Mouse (Mus musculus): ENCODE measurements at regions not wholly inside any gene's neighbourhood (a gene's known extent, or its start where the extent isn't known, plus 50 kb on each side); places are given as distances from the start of the nearest gene placed in this dataset.
A peak's percentile ranks its signal among the peaks of the same experiment; 100 is the strongest.
"Not testable (repeated sequence)": the region's sequence is repeated elsewhere in the genome, so short reads cannot be mapped to it uniquely, and the experiment has no call there.

GRCm38 (mm10) chr16:93335322-93336111 is 268.3 kb downstream of the Setd4 start:
- DNase-seq: no peak

DNA sequence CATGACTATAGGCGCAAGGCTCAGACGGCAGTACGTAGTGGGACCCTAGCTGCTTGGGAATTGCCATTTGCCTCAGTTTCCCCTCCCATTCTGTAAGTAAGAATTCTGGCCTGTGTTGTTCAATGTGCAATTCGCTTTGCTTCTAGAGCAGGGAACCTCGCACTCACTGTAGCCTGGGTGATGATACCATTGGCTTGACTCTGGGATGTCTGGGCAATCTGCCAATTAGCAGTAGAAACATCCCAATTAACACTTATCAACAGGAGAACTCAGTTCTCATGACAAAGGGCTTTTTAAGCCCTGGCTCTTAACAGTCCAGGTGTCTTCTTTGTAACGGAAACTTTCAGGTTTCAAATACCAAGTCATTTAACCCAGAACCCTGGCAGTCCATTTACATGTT is 270.2 kb downstream of the Setd4 start:
- no peak for DNase-seq

GRCm38 (mm10) chr16:93328680-93329395 is 275.0 kb downstream of the Setd4 start:
- peak; percentile 37 for DNase-seq

GRCm38 (mm10) chr16:93324911-93325310 is 279.0 kb downstream of the Setd4 start:
- DNase-seq: no peak

DNA sequence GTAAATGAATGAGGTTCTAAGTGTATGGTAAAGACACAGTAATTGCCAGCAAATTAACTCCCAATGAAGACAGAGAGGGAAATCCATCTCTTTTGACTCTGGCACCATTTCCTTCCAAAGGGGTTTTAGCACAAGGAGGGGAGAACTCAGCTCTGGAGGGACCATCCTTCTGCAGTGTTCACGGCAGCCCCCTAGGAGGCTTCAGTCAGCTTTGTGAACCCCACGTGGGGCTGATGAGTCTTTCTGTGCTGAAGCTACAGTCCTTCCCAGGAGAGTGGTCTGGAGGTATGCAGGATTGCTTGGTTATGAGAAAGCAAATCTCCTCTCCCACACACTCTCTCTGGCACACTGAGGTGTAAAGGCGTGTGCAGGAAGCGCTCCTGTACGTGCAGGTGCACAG is 280.7 kb downstream of the Setd4 start:
- no peak for DNase-seq

GRCm38 (mm10) chr16:93319581-93319980 is 284.3 kb downstream of the Setd4 start:
- no peak for DNase-seq

GRCm38 (mm10) chr16:93311644-93312043 is 292.2 kb downstream of the Setd4 start:
- no peak for DNase-seq

DNA sequence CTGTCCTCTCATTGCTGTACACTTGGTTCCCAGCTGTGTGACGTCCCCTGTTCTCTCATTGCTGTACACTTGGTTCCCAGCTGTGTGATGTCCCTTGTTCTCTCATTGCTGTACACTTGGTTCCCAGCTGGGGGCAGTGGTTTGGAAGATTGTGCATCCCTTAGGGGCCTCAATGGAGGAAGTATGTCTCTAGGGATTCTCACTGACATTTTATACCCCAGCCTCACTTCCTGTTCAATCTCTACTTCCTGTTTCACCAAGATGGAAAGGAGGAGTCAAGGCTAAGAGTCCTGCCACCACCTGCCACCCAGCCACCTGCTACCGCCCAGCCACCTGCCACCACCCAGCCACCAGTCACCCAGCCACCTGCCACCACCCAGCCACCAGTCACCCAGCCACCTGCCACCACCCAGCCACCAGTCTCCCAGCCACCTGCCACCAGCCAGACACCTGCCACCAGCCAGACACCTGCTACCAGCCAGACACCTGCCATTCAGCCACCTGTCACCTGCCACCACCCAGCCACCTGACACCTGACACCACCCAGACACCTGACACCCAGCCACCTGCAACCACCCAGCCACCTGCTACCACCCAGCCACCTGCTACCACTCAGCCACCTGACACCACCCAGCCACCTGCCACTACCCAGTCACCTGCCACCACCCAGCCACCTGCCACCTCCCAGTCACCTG is 295.1 kb downstream of the Setd4 start:
- no peak for DNase-seq

- DNase-seq: no peak
Observed at GRCm38 (mm10) chr16:93306951-93307350, 296.9 kb downstream of the Setd4 start.

DNA sequence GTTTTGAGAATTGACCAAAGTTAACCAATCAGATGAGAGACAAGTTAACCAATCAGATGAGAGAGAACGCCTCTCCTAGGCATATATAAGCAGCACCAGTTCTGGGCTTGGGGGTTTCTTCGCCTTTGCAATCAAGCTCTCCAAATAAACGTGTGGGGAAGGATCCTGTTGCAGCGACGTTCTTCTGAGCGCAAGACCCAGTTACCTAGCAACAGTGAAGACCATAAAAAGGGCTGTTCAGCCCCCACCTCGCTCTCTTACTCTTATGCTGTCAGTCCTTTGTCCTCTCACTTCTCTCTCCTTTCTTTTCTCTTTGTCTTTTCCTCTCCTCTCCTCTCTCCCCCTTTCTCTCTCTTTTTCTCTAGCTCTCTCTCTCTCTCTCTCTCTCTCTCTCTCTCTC is 297.7 kb downstream of the Setd4 start:
- DNase-seq: not testable (repeated sequence)

DNA sequence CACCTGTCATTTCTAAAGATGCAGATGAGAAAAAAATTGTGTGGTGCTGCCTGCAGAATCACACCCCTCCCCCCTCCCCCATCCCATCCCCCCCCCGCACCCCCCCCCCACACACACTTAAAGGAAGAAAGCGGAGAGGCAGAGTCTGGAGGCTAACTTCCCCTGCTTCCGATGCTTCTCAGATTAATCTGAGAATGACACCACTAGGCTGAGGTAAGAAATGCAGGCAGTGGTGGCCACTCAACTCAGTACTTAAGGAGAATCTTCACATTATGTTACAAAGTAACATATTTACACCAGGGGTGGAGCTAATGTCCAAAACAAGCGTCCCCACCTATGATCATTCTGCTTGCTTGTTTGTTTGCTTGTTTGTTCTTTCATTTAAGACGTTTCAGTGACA is 309.4 kb downstream of the Setd4 start:
- DNase-seq: no peak

DNA sequence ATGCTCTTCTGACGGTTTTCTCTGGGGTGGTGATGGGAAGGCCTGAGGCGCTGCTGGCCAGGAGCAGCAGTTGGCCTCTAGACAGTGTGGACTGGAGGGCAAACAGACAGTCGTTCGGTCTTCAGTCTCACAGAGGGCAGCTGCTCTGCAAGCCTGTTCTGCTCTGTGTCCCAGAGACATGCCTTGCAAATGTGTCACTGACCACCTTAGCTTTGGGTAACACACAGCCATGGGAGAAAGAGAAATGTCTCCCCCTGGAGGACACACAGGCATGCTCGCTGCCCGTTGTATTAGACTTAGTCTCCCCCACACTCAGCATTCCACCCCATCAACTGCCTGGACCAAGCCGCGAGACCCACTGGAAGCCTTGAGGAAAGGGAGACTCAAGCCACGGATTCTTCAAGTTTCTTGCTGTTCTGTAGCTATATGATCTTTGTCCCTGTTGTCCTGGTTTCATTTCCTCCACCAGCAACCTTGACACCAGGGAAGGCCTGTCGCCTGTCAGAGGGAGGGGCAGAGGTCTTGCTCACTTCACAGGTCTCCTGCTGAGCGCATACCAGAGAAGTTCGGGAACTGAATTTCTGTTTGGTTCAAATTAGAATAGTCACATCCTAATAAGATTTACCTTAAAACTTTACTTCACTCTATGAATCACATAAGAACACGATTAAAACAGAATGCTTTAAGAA is 310.8 kb downstream of the Setd4 start:
- peak; percentile 90 for DNase-seq

DNA sequence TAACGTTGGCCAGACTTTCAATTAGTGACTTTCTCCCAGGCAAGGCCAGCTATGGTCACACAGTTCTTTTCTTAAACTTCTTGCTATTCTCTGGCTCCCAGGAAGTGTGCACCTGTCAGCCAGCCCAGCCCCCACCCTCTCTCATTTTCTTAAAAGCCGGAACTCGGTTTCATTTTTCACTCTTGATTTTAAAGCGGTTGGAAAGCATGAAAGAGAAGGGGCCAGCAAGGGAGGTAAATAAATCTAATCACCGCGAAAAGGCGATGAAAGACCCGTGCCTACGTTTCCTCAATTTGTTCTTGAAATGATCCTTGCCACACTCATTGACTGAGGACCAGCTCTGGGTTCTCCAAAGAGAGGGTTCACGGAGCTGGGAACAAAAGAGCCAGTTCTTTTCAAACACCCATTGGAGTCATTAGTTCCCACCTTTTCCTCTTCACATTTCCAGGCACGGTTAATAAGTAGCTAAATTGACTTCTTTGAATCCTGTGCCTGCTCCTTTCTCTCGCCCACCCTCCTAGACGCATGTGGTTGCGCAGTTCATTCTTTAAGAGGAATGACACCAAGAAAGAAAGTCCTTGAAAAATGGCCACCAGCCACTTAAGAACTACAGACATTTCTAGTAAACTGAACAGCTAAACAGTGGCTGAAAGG is 311.6 kb downstream of the Setd4 start:
- peak; percentile 30 for DNase-seq

DNA sequence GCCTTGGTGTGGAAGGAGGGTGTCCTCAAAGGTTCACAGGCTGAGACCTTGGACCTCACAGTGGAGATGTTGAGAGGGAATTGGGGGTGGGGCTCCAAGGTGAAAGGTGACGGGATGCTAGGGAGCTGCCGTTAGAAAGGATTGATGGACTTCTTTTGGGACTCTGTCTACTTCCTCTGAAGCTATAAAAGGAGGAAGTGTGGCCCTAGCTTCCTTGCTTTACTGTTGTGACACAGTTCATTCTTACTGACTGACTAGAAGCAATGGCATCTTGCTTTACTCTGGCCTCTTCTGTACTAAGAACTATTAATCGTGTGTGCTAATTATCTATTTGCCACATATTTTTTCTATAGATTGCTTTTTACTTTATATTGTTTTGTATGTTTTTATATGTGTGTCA is 315.8 kb downstream of the Setd4 start:
- no peak for DNase-seq

GRCm38 (mm10) chr16:93287520-93287919 is 316.3 kb downstream of the Setd4 start:
- no peak for DNase-seq

GRCm38 (mm10) chr16:93286816-93287215 is 317.0 kb downstream of the Setd4 start:
- DNase-seq: no peak

GRCm38 (mm10) chr16:93285191-93285590 is 318.7 kb downstream of the Setd4 start:
- DNase-seq: no peak

DNA sequence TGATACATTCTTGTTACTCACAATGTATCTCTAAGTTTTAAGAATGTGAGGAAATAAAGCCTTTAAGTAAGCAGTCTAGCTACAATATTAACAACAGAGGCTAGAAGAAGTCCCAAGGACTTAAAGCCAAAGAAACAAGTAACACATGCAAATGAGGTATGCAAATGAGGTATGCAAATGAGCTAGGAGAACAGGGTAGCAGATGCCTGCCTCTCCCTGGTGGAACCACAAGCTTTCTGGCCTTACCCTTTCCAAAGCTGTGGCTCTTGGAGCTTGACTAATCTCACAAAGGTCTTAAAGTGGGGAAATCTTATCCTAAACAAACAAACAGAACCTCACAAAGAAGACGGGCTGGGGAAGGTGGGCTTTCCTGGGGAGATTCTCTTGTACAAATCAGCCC is 322.1 kb downstream of the Setd4 start:
- DNase-seq: no peak

DNA sequence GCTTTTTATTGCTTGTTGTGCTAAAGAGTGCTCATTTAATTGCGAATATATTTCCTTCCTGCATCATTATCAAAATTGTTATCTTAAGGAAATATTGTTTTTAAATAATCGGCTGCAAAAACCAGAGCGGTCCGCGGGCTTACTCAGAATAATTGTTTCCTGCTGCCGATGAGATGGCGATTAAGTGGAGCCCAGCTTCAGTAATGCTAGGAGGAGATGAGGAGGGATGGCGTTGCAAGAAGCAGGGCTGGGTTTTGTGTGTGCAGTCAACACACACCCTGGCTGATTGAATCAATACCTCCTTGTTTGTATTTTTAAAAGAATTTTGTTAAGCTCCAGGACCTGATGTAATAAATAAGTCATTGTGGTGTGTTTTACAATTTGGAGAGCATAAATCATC is 331.2 kb downstream of the Setd4 start:
- DNase-seq: peak; percentile 48

- peak; percentile 20 for DNase-seq
Observed at GRCm38 (mm10) chr16:93272146-93272545, 331.7 kb downstream of the Setd4 start.

DNA sequence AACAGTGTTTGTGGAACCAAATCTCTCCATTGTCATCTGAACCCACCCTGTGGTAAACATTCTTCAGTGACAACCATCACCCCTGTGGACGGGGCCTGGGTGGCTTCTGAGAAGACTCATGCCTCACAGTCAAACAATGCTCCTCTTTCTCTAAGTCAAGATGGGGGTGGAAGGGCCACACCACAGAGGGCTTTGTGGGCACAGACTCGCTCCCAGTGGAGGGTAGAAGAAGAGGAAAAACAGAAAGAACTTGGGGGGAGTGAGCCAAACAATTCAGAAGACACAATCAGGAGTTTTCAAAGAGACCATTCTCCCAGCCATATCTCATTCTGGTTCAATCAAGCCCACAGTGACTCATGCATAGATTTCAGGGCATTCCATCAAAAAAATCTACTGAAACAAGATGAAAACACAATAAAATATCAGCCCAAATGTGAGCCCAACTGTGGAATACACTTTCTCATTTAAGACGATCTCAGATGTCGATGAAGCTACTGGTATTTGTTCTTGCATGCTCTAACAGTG is 339.7 kb downstream of the Setd4 start:
- DNase-seq: no peak

DNA sequence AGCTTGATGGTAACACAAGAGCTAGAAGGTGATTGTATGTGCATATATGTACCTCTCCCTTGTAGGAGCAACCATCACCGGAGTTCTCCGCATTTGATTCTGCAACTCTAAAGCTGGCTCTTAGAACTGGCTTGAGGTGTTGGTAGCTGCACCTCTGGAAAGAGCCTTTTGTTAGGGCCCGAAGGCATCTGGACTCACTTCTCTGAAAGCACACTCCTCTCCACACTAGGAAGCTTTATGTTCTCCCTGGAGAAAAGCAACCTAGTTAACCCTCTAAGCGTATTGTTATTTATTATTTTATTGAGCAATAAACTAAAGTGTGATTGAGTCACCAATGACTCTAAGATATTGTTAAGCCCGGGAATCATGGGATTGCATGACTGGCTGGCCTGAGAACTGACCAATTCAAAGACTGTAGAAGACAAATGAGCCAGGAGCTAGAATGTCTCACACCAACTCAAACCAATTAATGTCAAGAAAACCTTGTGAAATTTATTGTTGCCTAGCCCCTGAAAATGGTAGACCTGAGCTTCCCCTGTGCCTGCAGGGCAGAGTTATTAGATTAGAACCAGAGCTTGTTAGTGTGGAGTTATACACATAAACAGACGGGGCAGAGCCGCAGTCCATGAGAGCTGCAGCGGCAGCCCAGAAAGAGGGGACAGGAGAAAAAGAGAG is 340.6 kb downstream of the Setd4 start:
- peak; percentile 38 for DNase-seq
